15 mouse cellular contexts compared by ENCODE assay signal in genomic region chr4:149058298-149058697, GRCm38 (mm10). TPM values are rescaled to one million over a fixed set of nuclear protein-coding genes. Genes with fewer than 3 reads are reported as not detected.
DNase-seq lines count a peak whose midpoint lies in the region; ATAC-seq and TF ChIP-seq lines count a peak whose summit lies in the region.
"Had no signal": no experiment of that assay in that cellular context is flagged by ENCODE, and none has a peak within 500 bp of the region (broad histone marks: within the 10 kb centered on the region; RNA-seq: fewer than 3 reads in every experiment).

No protein-coding gene starts in this region.

- H3K9me3 ChIP-seq in heart, embryonic 10.5 days = no peaks in the 10 kb centered on the region
- H3K9me3 ChIP-seq in kidney, embryonic 15.5 days (replicated peaks) = no peaks in the 10 kb centered on the region
- no peaks in the 10 kb centered on the region for H3K9me3 ChIP-seq in limb, embryonic 13.5 days
- H3K9me3 ChIP-seq: midbrain, embryonic 10.5 days had no signal

- no peak for TF ChIP-seq POLR2A in heart, adult 2 months (IDR thresholded peaks at IDR 0.05; ENCODE audit: insufficient read depth, low read depth, low read length)

- intact Hi-C loops in heart, adult 2 months (cut with DNase I) = no loop called here

- H3K4me2 ChIP-seq in kidney, embryonic 15.5 days = no peak overlapping the region
- H3K4me2 ChIP-seq in limb, embryonic 13.5 days (replicated peaks) = peak overlapping the region; percentile 16

- H3K27me3 ChIP-seq in heart, embryonic 10.5 days (ENCODE audit: insufficient read depth, poor library complexity, severe bottlenecking) = no peaks in the 10 kb centered on the region
- H3K27me3 ChIP-seq in heart, adult 2 months (ENCODE audit: control insufficient read depth, insufficient read depth, low read length) = no peaks in the 10 kb centered on the region
- H3K27me3 ChIP-seq in kidney, embryonic 15.5 days = no peaks in the 10 kb centered on the region
- peaks cover 15% of the 10 kb centered on the region; the same call in 1 of the 2 replicates for H3K27me3 ChIP-seq in limb, embryonic 13.5 days

- no peak for TF ChIP-seq EP300 in heart, adult 2 months (IDR thresholded peaks at IDR 0.05; ENCODE audit: insufficient read depth, low read depth, low read length)

- WGBS in heart, embryonic 10.5 days = 59% methylated on average over 7 of the region's 7 CpGs
- WGBS in heart, adult 2 months = 87% methylated on average over 7 of the region's 7 CpGs
- WGBS in kidney, embryonic 15.5 days = 53% methylated on average over 7 of the region's 7 CpGs
- WGBS in limb, embryonic 13.5 days = 43% methylated on average over 7 of the region's 7 CpGs

- H3K79me2 ChIP-seq in heart, adult 2 months (replicated peaks; ENCODE audit: control insufficient read depth, insufficient read depth, low read length) = no peaks in the 10 kb centered on the region; the same call in 1 of the 2 replicates

- peaks cover 69% of the 10 kb centered on the region for H3K4me1 ChIP-seq in heart, embryonic 10.5 days
- H3K4me1 ChIP-seq in heart, adult 2 months (ENCODE audit: control insufficient read depth, insufficient read depth, low read length) = no peaks in the 10 kb centered on the region
- H3K4me1 ChIP-seq in kidney, embryonic 15.5 days = peaks cover 76% of the 10 kb centered on the region
- H3K4me1 ChIP-seq in limb, embryonic 13.5 days = peaks cover 64% of the 10 kb centered on the region

- no peak for TF ChIP-seq CTCF in heart, adult 2 months (IDR thresholded peaks at IDR 0.05)

- no peak for ATAC-seq in kidney, embryonic 15.5 days (replicated peaks; ENCODE audit: low FRiP score)
- no peak for ATAC-seq in limb, embryonic 13.5 days (ENCODE audit: low FRiP score, low read depth)
- ATAC-seq: inflammation-experienced regulatory T-cells, adult 6 months had no signal

- DNase-seq in heart, embryonic 10.5 days (ENCODE audit: low spot score) = no peak
- DNase-seq in heart, adult 2 months = no peak
- DNase-seq in kidney, postnatal 36 days = no peak
- DNase-seq in R1 (ENCODE audit: low read depth, low spot score) = peak; percentile 78
- DNase-seq in natural killer cell, adult 2 months (ENCODE audit: low spot score in 2 of 2) = no peak
- DNase-seq in embryo, embryonic 10.5 days (ENCODE audit: low spot score) = no peak
- DNase-seq: adrenal gland, adult 8-10 months; cerebellum, postnatal 36 days; gastrocnemius, postnatal 25 days; right cerebral cortex, adult 18-20 months; thymus, postnatal 36 days had no signal

- no peaks in the 10 kb centered on the region for H3K36me3 ChIP-seq in heart, embryonic 10.5 days
- H3K36me3 ChIP-seq in heart, adult 2 months (ENCODE audit: control insufficient read depth, insufficient read depth, low read length) = no peaks in the 10 kb centered on the region
- H3K36me3 ChIP-seq in kidney, embryonic 15.5 days = no peaks in the 10 kb centered on the region
- H3K36me3 ChIP-seq in limb, embryonic 13.5 days = no peaks in the 10 kb centered on the region
- H3K36me3 ChIP-seq: midbrain, embryonic 10.5 days had no signal

- peak overlapping the region; percentile 81 for H3K27ac ChIP-seq in heart, embryonic 10.5 days
- H3K27ac ChIP-seq in heart, adult 2 months = no peak overlapping the region
- 0 out of 2 replicates have a peak overlapping the region, but pooled peaks have one; percentile 34 for H3K27ac ChIP-seq in kidney, embryonic 15.5 days
- no peak overlapping the region for H3K27ac ChIP-seq in limb, embryonic 13.5 days

- H3K4me3 ChIP-seq in heart, embryonic 10.5 days = no peak overlapping the region
- H3K4me3 ChIP-seq in heart, adult 2 months = no peak overlapping the region
- H3K4me3 ChIP-seq in kidney, embryonic 15.5 days (replicated peaks) = no peak overlapping the region
- H3K4me3 ChIP-seq in limb, embryonic 13.5 days = no peak overlapping the region
- H3K4me3 ChIP-seq: midbrain, embryonic 10.5 days had no signal

- H3K9ac ChIP-seq in heart, adult 2 months (ENCODE audit: low read depth, low read length) = no peak overlapping the region
- no peak overlapping the region for H3K9ac ChIP-seq in kidney, embryonic 15.5 days
- no peak overlapping the region for H3K9ac ChIP-seq in limb, embryonic 13.5 days

RNA-seq across cellular contexts. Expression of gene Pex14, which starts 41.4 kb away (rescaled TPM):
- polyA plus RNA-seq in heart, embryonic 10.5 days (2016; fragmentation: Nextera tagmentation; extraction: Ambion mirVana) = 53.6 and 59.7 TPM in 2 replicates
- 10 to 100 TPM; 20.1 to 23.7 TPM for total RNA-seq in heart, adult 2 months (2021)
- 17.4 and 21.2 TPM in 2 replicates for polyA plus RNA-seq in heart, adult 2 months (2012; rRNA removed)
- 52.3 and 61.1 TPM in 2 replicates for polyA plus RNA-seq in kidney, embryonic 15.5 days (2015; fragmentation: Nextera tagmentation; extraction: Ambion mirVana)
- polyA plus RNA-seq in limb, embryonic 13.5 days (2015; fragmentation: Nextera tagmentation; extraction: Ambion mirVana) = 51.1 and 54.3 TPM in 2 replicates

RNA-seq across cellular contexts. Expression of gene Dffa, which starts 45.6 kb away (rescaled TPM):
- 43.4 and 48.9 TPM in 2 replicates for polyA plus RNA-seq in heart, embryonic 10.5 days (2016; fragmentation: Nextera tagmentation; extraction: Ambion mirVana)
- 10 to 100 TPM; 40.1 to 42.5 TPM for total RNA-seq in heart, adult 2 months (2021)
- 25.3 and 36.8 TPM in 2 replicates for polyA plus RNA-seq in heart, adult 2 months (2012; rRNA removed)
- 33.2 and 36.2 TPM in 2 replicates for polyA plus RNA-seq in kidney, embryonic 15.5 days (2015; fragmentation: Nextera tagmentation; extraction: Ambion mirVana)
- 31.7 and 33.8 TPM in 2 replicates for polyA plus RNA-seq in limb, embryonic 13.5 days (2015; fragmentation: Nextera tagmentation; extraction: Ambion mirVana)

Comparison
In these comparisons a context has a peak if more than half of its experiments do, and no peak if none do; other contexts are left out.
1. H3K27ac ChIP-seq: peak in heart, embryonic 10.5 days (single experiment) and kidney, embryonic 15.5 days (single experiment); none in heart, adult 2 months (single experiment) and limb, embryonic 13.5 days (single experiment).